Mouse (Mus musculus): Measurements from ENCODE around the gene S100a8.
A peak's percentile ranks its signal among the peaks of the same experiment; 100 is the strongest.

The S100a8 gene

GRCm38 (mm10) chr3:90668846-90669245, at the start of gene S100a8:
S100a8 (plus strand) TSS chr3:90668978.
- DNase-seq: no peak

GRCm38 (mm10) chr3:90621552-90621951, 47.2 kb upstream of the S100a8 start:
- no peak for DNase-seq

GRCm38 (mm10) chr3:90623435-90624071, 45.2 kb upstream of the S100a8 start:
- DNase-seq: no peak

- DNase-seq: no peak
These were observed 43.3 kb upstream of the S100a8 start for GRCm38 (mm10) chr3:90625496-90625895.

- DNase-seq: no peak
These were observed 42.3 kb upstream of the S100a8 start for GRCm38 (mm10) chr3:90626266-90627021.

- no peak for DNase-seq
These were observed 41.4 kb upstream of the S100a8 start for GRCm38 (mm10) chr3:90627366-90627765.

- DNase-seq: no peak
These were observed 41.0 kb upstream of the S100a8 start for GRCm38 (mm10) chr3:90627807-90628206.

- no peak for DNase-seq
These were observed 39.5 kb upstream of the S100a8 start for GRCm38 (mm10) chr3:90629298-90629697.

- DNase-seq: no peak
These were observed 36.8 kb upstream of the S100a8 start for GRCm38 (mm10) chr3:90631984-90632383.

GRCm38 (mm10) chr3:90638511-90639275, 30.1 kb upstream of the S100a8 start:
- DNase-seq: no peak

GRCm38 (mm10) chr3:90639511-90640154, 29.1 kb upstream of the S100a8 start:
- DNase-seq: no peak

- DNase-seq: no peak
These were observed 27.8 kb upstream of the S100a8 start for GRCm38 (mm10) chr3:90640981-90641380.

GRCm38 (mm10) chr3:90644220-90644619, 24.6 kb upstream of the S100a8 start:
- no peak for DNase-seq

GRCm38 (mm10) chr3:90647291-90647690, 21.5 kb upstream of the S100a8 start:
- DNase-seq: no peak

GRCm38 (mm10) chr3:90648981-90649380, 19.8 kb upstream of the S100a8 start:
- no peak for DNase-seq

GRCm38 (mm10) chr3:90649832-90650231, 18.9 kb upstream of the S100a8 start:
- no peak for DNase-seq

GRCm38 (mm10) chr3:90652878-90653508, 15.8 kb upstream of the S100a8 start:
- DNase-seq: peak; percentile 43

- no peak for DNase-seq
These were observed 15.1 kb upstream of the S100a8 start, which contains the start of gene S100a7a for GRCm38 (mm10) chr3:90653717-90654116. S100a7a (plus strand) TSS chr3:90654017.

- no peak for DNase-seq
These were observed 11.4 kb upstream of the S100a8 start for GRCm38 (mm10) chr3:90657405-90657804.

GRCm38 (mm10) chr3:90659364-90660044, 9.3 kb upstream of the S100a8 start:
- DNase-seq: no peak

GRCm38 (mm10) chr3:90664219-90664618, 4.6 kb upstream of the S100a8 start:
- no peak for DNase-seq

GRCm38 (mm10) chr3:90678656-90679055, 9.9 kb downstream of the S100a8 start:
- no peak for DNase-seq

Measured in cerebellum, adult 11 months (tissue).